Mouse (Mus musculus): ENCODE results near the gene Hist2h2bb. TPM values are rescaled to one million over a fixed set of nuclear protein-coding genes. Genes with fewer than 3 reads are reported as not detected.
"Not testable (repeated sequence)": the region's sequence is repeated elsewhere in the genome, so short reads cannot be mapped to it uniquely, and the experiment has no call there.

Gene Hist2h2bb
- 5.4 and 6.7 TPM in 2 replicates for polyA plus RNA-seq (2012; rRNA removed)

- peak; percentile 100 for TF ChIP-seq POLR2A (IDR thresholded peaks at IDR 0.05; ENCODE audit: borderline replicate concordance, insufficient read depth, low read length)
- no peak for TF ChIP-seq CTCF (IDR thresholded peaks at IDR 0.05; ENCODE audit: borderline replicate concordance, insufficient read depth, low read depth, low read length)
- Histone ChIP-seq H3K27me3 (ENCODE audit: control insufficient read depth, insufficient read depth, low read length) (no peaks in the 10 kb centered on the region), H3K27ac (ENCODE audit: insufficient read depth, low read length) (peak within 1 kb of the TSS; percentile 93), H3K4me1 (ENCODE audit: control insufficient read depth, insufficient read depth, low read length) (peaks cover 4% of the 10 kb centered on the region; the same call in 1 of the 2 replicates), H3K4me3 (replicated peaks; ENCODE audit: insufficient read depth, low read depth, low read length) (peak within 1 kb of the TSS; percentile 70)
- under 1% methylated on average over 45 of the region's 45 CpGs for WGBS
- peak; percentile 95 to 98 for DNase-seq
These were observed at the start of gene Hist2h2bb for GRCm38 (mm10) chr3:96269511-96270474. Gene Hist2h2bb, plus strand, starts transcription at chr3:96269752.

GRCm38 (mm10) chr3:96220131-96220764, 49.3 kb upstream of the Hist2h2bb start:
- H3K4me1 ChIP-seq (ENCODE audit: control insufficient read depth, insufficient read depth, low read length); DNase-seq; H3K27me3 ChIP-seq (ENCODE audit: control insufficient read depth, insufficient read depth, low read length): not testable (repeated sequence)
- WGBS: under 1% methylated on average over 40 of the region's 47 CpGs
- Histone ChIP-seq H3K4me3 (replicated peaks; ENCODE audit: insufficient read depth, low read depth, low read length) (peak overlapping the region; percentile 77), H3K27ac (ENCODE audit: insufficient read depth, low read length) (peak overlapping the region; percentile 87)

- WGBS: under 1% methylated on average over 43 of the region's 43 CpGs
- Histone ChIP-seq H3K27me3 (ENCODE audit: control insufficient read depth, insufficient read depth, low read length) (no peaks in the 10 kb centered on the region), H3K4me3 (replicated peaks; ENCODE audit: insufficient read depth, low read depth, low read length) (peak within 1 kb of the TSS; percentile 77), H3K4me1 (ENCODE audit: control insufficient read depth, insufficient read depth, low read length) (peaks cover 12% of the 10 kb centered on the region; the same call in 1 of the 2 replicates), H3K27ac (ENCODE audit: insufficient read depth, low read length) (peak within 1 kb of the TSS; percentile 87)
- DNase-seq: peak; percentile 88 to 94
- no peak for TF ChIP-seq CTCF (IDR thresholded peaks at IDR 0.05; ENCODE audit: borderline replicate concordance, insufficient read depth, low read depth, low read length)
- peak; percentile 92; the same call in 1 of the 2 replicates for TF ChIP-seq POLR2A (IDR thresholded peaks at IDR 0.05; ENCODE audit: borderline replicate concordance, insufficient read depth, low read length)
These were observed 48.5 kb upstream of the Hist2h2bb start, which contains the start of the genes Hist2h2ac and Hist2h2be for GRCm38 (mm10) chr3:96220765-96221639. Gene Hist2h2ac, minus strand, starts transcription at chr3:96220880. Gene Hist2h2be, plus strand, starts transcription at chr3:96221119.

- WGBS: 6% methylated on average over 9 of the region's 9 CpGs
- no peak for TF ChIP-seq POLR2A (IDR thresholded peaks at IDR 0.05; ENCODE audit: borderline replicate concordance, insufficient read depth, low read length)
- no peak for TF ChIP-seq CTCF (IDR thresholded peaks at IDR 0.05; ENCODE audit: borderline replicate concordance, insufficient read depth, low read depth, low read length)
- DNase-seq: peak; percentile 25 to 48
- peak overlapping the region; percentile 73 for H3K4me3 ChIP-seq (replicated peaks; ENCODE audit: insufficient read depth, low read depth, low read length)
- H3K4me1 ChIP-seq (ENCODE audit: control insufficient read depth, insufficient read depth, low read length): peaks cover 12% of the 10 kb centered on the region; the same call in 1 of the 2 replicates
- H3K27ac ChIP-seq (ENCODE audit: insufficient read depth, low read length): peak overlapping the region; percentile 80
- no peaks in the 10 kb centered on the region for H3K27me3 ChIP-seq (ENCODE audit: control insufficient read depth, insufficient read depth, low read length)
These were observed 47.9 kb upstream of the Hist2h2bb start for GRCm38 (mm10) chr3:96221640-96222038.

- TF ChIP-seq POLR2A (IDR thresholded peaks at IDR 0.05; ENCODE audit: borderline replicate concordance, insufficient read depth, low read length) (no peak), CTCF (IDR thresholded peaks at IDR 0.05; ENCODE audit: borderline replicate concordance, insufficient read depth, low read depth, low read length) (no peak)
- peak in 1 of 2 experiments; percentile 32 for DNase-seq
- 37% methylated on average over 4 of the region's 4 CpGs for WGBS
- Histone ChIP-seq H3K4me1 (ENCODE audit: control insufficient read depth, insufficient read depth, low read length) (peaks cover 12% of the 10 kb centered on the region; the same call in 1 of the 2 replicates), H3K27me3 (ENCODE audit: control insufficient read depth, insufficient read depth, low read length) (no peaks in the 10 kb centered on the region), H3K27ac (ENCODE audit: insufficient read depth, low read length) (no peak overlapping the region), H3K4me3 (replicated peaks; ENCODE audit: insufficient read depth, low read depth, low read length) (no peak overlapping the region)
These were observed 46.8 kb upstream of the Hist2h2bb start for GRCm38 (mm10) chr3:96222774-96223173.

- no peaks in the 10 kb centered on the region for H3K27me3 ChIP-seq (ENCODE audit: control insufficient read depth, insufficient read depth, low read length)
- TF ChIP-seq POLR2A (IDR thresholded peaks at IDR 0.05; ENCODE audit: borderline replicate concordance, insufficient read depth, low read length): no peak
- TF ChIP-seq CTCF (IDR thresholded peaks at IDR 0.05; ENCODE audit: borderline replicate concordance, insufficient read depth, low read depth, low read length): no peak
- H3K4me1 ChIP-seq (ENCODE audit: control insufficient read depth, insufficient read depth, low read length): peaks cover 12% of the 10 kb centered on the region; the same call in 1 of the 2 replicates
- H3K4me3 ChIP-seq (replicated peaks; ENCODE audit: insufficient read depth, low read depth, low read length): no peak overlapping the region
- no peak for DNase-seq
- WGBS: 24% methylated on average over 2 of the region's 2 CpGs
- H3K27ac ChIP-seq (ENCODE audit: insufficient read depth, low read length): no peak overlapping the region
These were observed 44.1 kb upstream of the Hist2h2bb start for GRCm38 (mm10) chr3:96225421-96225820.
